ENCODE assay signal across 7 mouse cellular contexts in the genomic region with DNA sequence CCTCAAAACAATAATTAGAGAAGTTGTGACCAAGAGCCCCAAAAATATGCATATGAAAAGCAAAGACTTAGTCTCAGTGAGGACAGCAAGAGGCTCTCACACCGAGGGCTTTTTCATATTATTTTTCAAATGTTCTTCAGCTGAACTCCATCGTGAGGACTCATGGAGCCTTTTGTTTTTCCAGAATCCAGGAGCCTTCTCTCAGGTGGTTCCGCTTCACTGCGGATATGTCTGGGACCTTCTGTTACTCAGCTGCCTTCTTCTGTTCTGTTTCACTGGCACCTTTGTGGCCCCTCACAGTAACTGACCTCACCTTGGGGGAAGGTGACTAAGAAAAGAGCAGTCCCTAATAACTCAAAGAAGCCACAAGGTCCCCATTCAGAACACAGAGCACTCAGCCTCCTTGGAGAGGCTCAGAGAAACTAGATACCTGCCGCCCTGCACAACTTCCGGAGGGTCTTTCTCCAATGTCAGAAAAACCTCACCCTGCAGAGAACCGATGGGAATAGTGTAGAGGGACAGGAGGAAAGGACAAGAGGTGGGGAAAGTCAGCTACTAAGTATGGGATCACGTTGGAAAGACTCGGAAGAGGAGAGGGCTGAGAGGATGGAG. TPM values are rescaled to one million over a fixed set of nuclear protein-coding genes. Genes with fewer than 3 reads are reported as not detected.
A peak's percentile ranks its signal among the peaks of the same experiment; 100 is the strongest.
DNase-seq lines count a peak whose midpoint lies in the region; ATAC-seq and TF ChIP-seq lines count a peak whose summit lies in the region.

No protein-coding gene starts in this region.

- H3K9me3 ChIP-seq in megakaryocyte, embryonic 14.5 days: peaks cover 9% of the 10 kb centered on the region; the same call in 1 of the 2 replicates
- no peaks in the 10 kb centered on the region for H3K9me3 ChIP-seq in forebrain, embryonic 12.5 days
- H3K9me3 ChIP-seq in limb, embryonic 14.5 days (ENCODE audit: control insufficient read depth, low read length): no peaks in the 10 kb centered on the region
- H3K9me3 ChIP-seq in stomach, embryonic 15.5 days: no peaks in the 10 kb centered on the region

- peak; percentile 31; the same call in 1 of the 2 replicates for TF ChIP-seq POLR2A in limb, embryonic 14.5 days (IDR thresholded peaks at IDR 0.05; ENCODE audit: borderline replicate concordance, extremely low read depth, insufficient read depth, insufficient read length)

- H3K27ac ChIP-seq in forebrain, embryonic 12.5 days: peak overlapping the region; percentile 73; the same call in 1 of the 2 replicates
- H3K27ac ChIP-seq in limb, embryonic 14.5 days (replicated peaks; ENCODE audit: low read depth, low read length): peak overlapping the region; percentile 87
- H3K27ac ChIP-seq in stomach, embryonic 15.5 days: peak overlapping the region; percentile 60; the same call in 1 of the 2 replicates

- peak overlapping the region; percentile 81 for H3K9ac ChIP-seq in forebrain, embryonic 12.5 days
- H3K9ac ChIP-seq in limb, embryonic 14.5 days (ENCODE audit: low read depth, low read length, severe bottlenecking): peak overlapping the region; percentile 84
- peak overlapping the region; percentile 53; the same call in 1 of the 2 replicates for H3K9ac ChIP-seq in stomach, embryonic 15.5 days

- H3K27me3 ChIP-seq in megakaryocyte, embryonic 14.5 days (replicated peaks): peaks cover 36% of the 10 kb centered on the region
- peaks cover 18% of the 10 kb centered on the region for H3K27me3 ChIP-seq in forebrain, embryonic 12.5 days
- H3K27me3 ChIP-seq in limb, embryonic 14.5 days (ENCODE audit: control insufficient read depth, insufficient read depth, low read length): peaks cover 16% of the 10 kb centered on the region
- no peaks in the 10 kb centered on the region for H3K27me3 ChIP-seq in stomach, embryonic 15.5 days (replicated peaks)

- H3K4me3 ChIP-seq in megakaryocyte, embryonic 14.5 days (replicated peaks): peak overlapping the region; percentile 83
- H3K4me3 ChIP-seq in forebrain, embryonic 12.5 days (replicated peaks): peak overlapping the region; percentile 73
- H3K4me3 ChIP-seq in limb, embryonic 14.5 days (replicated peaks; ENCODE audit: low read length): peak overlapping the region; percentile 75
- H3K4me3 ChIP-seq in stomach, embryonic 15.5 days (replicated peaks): peak overlapping the region; percentile 70

- no peaks in the 10 kb centered on the region for H3K36me3 ChIP-seq in megakaryocyte, embryonic 14.5 days (replicated peaks; ENCODE audit: low read length)
- H3K36me3 ChIP-seq in forebrain, embryonic 12.5 days (replicated peaks): no peaks in the 10 kb centered on the region
- no peaks in the 10 kb centered on the region for H3K36me3 ChIP-seq in limb, embryonic 14.5 days (ENCODE audit: control insufficient read depth, insufficient read depth, low read length)
- H3K36me3 ChIP-seq in stomach, embryonic 15.5 days: no peaks in the 10 kb centered on the region

- peaks cover 16% of the 10 kb centered on the region for H3K4me1 ChIP-seq in megakaryocyte, embryonic 14.5 days
- H3K4me1 ChIP-seq in forebrain, embryonic 12.5 days: peaks cover 11% of the 10 kb centered on the region
- peaks cover 3% of the 10 kb centered on the region for H3K4me1 ChIP-seq in limb, embryonic 14.5 days (ENCODE audit: control insufficient read depth, insufficient read depth, low read length)
- peaks cover 4% of the 10 kb centered on the region; the same call in 1 of the 2 replicates for H3K4me1 ChIP-seq in stomach, embryonic 15.5 days

- no peak for DNase-seq in limb, embryonic 14.5 days (ENCODE audit: low spot score)
- DNase-seq in adrenal gland, postnatal 36 days: no peak
- no peak for DNase-seq in urinary bladder, postnatal 4 days (ENCODE audit: low spot score in 2 of 2)

- peak overlapping the region; percentile 88 for H3K4me2 ChIP-seq in forebrain, embryonic 12.5 days
- H3K4me2 ChIP-seq in limb, embryonic 14.5 days (replicated peaks; ENCODE audit: low read depth, low read length, severe bottlenecking): peak overlapping the region; percentile 80
- peak overlapping the region; percentile 91 for H3K4me2 ChIP-seq in stomach, embryonic 15.5 days

- no peak for ATAC-seq in megakaryocyte, adult 5-6 weeks (ENCODE audit: poor library complexity, severe bottlenecking)
- no peak; the same call in 1 of the 2 replicates for ATAC-seq in forebrain, embryonic 12.5 days (ENCODE audit: low FRiP score)
- peak; percentile 14; the same call in 1 of the 2 replicates for ATAC-seq in limb, embryonic 14.5 days (ENCODE audit: low FRiP score, low read depth)
- ATAC-seq in stomach, embryonic 15.5 days (ENCODE audit: insufficient read depth, low FRiP score, low read depth): no peak

- WGBS in forebrain, embryonic 12.5 days: 8% methylated on average over 9 of the region's 9 CpGs
- WGBS in limb, embryonic 14.5 days: 7% methylated on average over 9 of the region's 9 CpGs
- 9% methylated on average over 9 of the region's 9 CpGs for WGBS in stomach, embryonic 15.5 days

RNA-seq across cellular contexts. Expression of a gene that starts 0.9 kb away (rescaled TPM):
- polyA plus RNA-seq in megakaryocyte, embryonic 14.5 days (2012; ENCODE audit: insufficient read depth, low replicate concordance): not detected in 2 replicates
- total RNA-seq in megakaryocyte, adult 5-6 weeks (2015): not detected in 2 replicates
- total RNA-seq in megakaryocyte, adult 5-6 weeks (2017): not detected in 2 replicates
- polyA plus RNA-seq in forebrain, embryonic 12.5 days (2016; fragmentation: Nextera tagmentation; extraction: Ambion mirVana): 12.0 TPM in 2 replicates
- 7.4 and 8.8 TPM in 2 replicates for polyA plus RNA-seq in limb, embryonic 14.5 days (2012; rRNA removed)
- polyA plus RNA-seq in limb, embryonic 14.5 days (2014; fragmentation: Nextera tagmentation; extraction: Ambion mirVana): 11.7 and 13.8 TPM in 2 replicates
- polyA plus RNA-seq in stomach, embryonic 15.5 days (2015; fragmentation: Nextera tagmentation; extraction: Ambion mirVana): 5.5 and 7.4 TPM in 2 replicates
- total RNA-seq in adrenal gland, postnatal 36 days (2021): under 1 TPM; 0.40 to 0.79 TPM
